Mouse (Mus musculus) liver, embryonic 14.5 days (tissue): ENCODE results near the gene Cela1. TPM values are rescaled to one million over a fixed set of nuclear protein-coding genes. Genes with fewer than 3 reads are reported as not detected.

Source experiments
- ATAC-seq: fragments of 200-750 bp; cut with Nextera tagmentation; 2 replicates; pipeline ENCODE4 v1.8.0; 2017; ENCODE audit warnings: moderate number of reproducible peaks, mild to moderate bottlenecking, moderate library complexity; ENCODE audit not compliant: insufficient read depth
- DNase-seq, 3 experiments: peaks; one replicate each; pipeline ENCODE4 v3.0.0-alpha.2; 2012 to 2013; ENCODE audit warnings: low read depth in 3 of 3, low spot score in 3 of 3
- H3K27ac ChIP-seq: fragments of 300-500 bp; sonication (generic); 2 replicates; pipeline ENCODE4 v1.5.1; 2014; ENCODE audit warnings: moderate library complexity, mild to moderate bottlenecking, control low read depth, inconsistent platforms
- H3K27me3 ChIP-seq: fragments of 300-500 bp; sonication (generic); 2 replicates; pipeline ENCODE4 v1.6.1; 2014; ENCODE audit warnings: mild to moderate bottlenecking, low read length, moderate library complexity; ENCODE audit not compliant: control insufficient read depth, insufficient read depth
- H3K36me3 ChIP-seq: fragments of 300-500 bp; sonication (generic); replicated peaks from 2 replicates; pipeline ENCODE4 v1.6.1; 2014; ENCODE audit warnings: low read depth; ENCODE audit not compliant: control insufficient read depth, insufficient read depth
- H3K4me1 ChIP-seq, 2 experiments: fragments of 200-500 bp in 1 of 2; fragments of 300-500 bp in 1 of 2; sonication (generic) in 1 of 2; replicated peaks; 2 replicates each; pipeline ENCODE4 v1.6.1; 2012 to 2014; ENCODE audit warnings: antibody characterized with exemption in 1 of 2, inconsistent platforms in 1 of 2, low read length in 1 of 2; ENCODE audit not compliant: control insufficient read depth in 2 of 2, insufficient read depth in 2 of 2
- H3K4me2 ChIP-seq: fragments of 300-500 bp; sonication (generic); 2 replicates; pipeline ENCODE4 v1.6.1; 2014; ENCODE audit warnings: low read depth, mild to moderate bottlenecking, control low read depth, moderate library complexity
- H3K4me3 ChIP-seq, 2 experiments: fragments of 200-500 bp in 1 of 2; fragments of 300-500 bp in 1 of 2; sonication (generic) in 1 of 2; 2 replicates each; pipeline ENCODE4 v1.5.1; 2012 to 2014; ENCODE audit warnings: low read depth in 2 of 2, low read length in 2 of 2, mild to moderate bottlenecking in 2 of 2, control low read depth in 1 of 2, inconsistent platforms in 1 of 2, moderate library complexity in 1 of 2; ENCODE audit not compliant: insufficient read depth in 1 of 2
- H3K9ac ChIP-seq: fragments of 300-500 bp; sonication (generic); replicated peaks from 2 replicates; pipeline ENCODE4 v1.6.1; 2014; ENCODE audit warnings: mild to moderate bottlenecking, control low read depth, moderate library complexity
- H3K9me3 ChIP-seq: fragments of 300-500 bp; sonication (generic); 2 replicates; pipeline ENCODE4 v1.6.1; 2016; ENCODE audit warnings: low read length, mixed read lengths; ENCODE audit not compliant: control insufficient read depth
- CTCF ChIP-seq: IDR thresholded peaks from 2 replicates; pipeline ENCODE4 v1.5.1; 2016; ENCODE audit warnings: antibody characterized with exemption, low read depth, control low read depth
- EP300 ChIP-seq: IDR thresholded peaks from 2 replicates; pipeline ENCODE4 v1.6.1; 2016; ENCODE audit warnings: antibody characterized with exemption, low read depth
- WGBS: fragments of 180-500 bp; shearing (Covaris S2); extraction: QIAGEN DNeasy Blood & Tissue Kit; methylation state at CpG from one replicate; pipeline ENCODE4 v1.1.7; 2014; ENCODE audit not compliant: insufficient replicate concordance; 5-methylcytosine and 5-hydroxymethylcytosine counted together
- polyA plus RNA-seq, 2 experiments: library from polyadenylated mRNA; depleted of rRNA in 1 of 2; stranded (reverse) in 1 of 2; unstranded in 1 of 2; fragments of >200 nt; fragmentation: Nextera tagmentation in 1 of 2; extraction: Ambion mirVana in 1 of 2; gene quantifications; 2 replicates each; pipeline versions ENCODE4 v1.2.1 to v1.2.3; 2012 to 2014

Cela1 gene
- polyA plus RNA-seq, 2 experiments, result 8.1 to 13.8 TPM

- no peak for TF ChIP-seq EP300
- TF ChIP-seq CTCF, result no peak
- DNase-seq (no peak), ATAC-seq (no peak)
- Histone ChIP-seq H3K4me3 (no peak overlapping the region), H3K9me3 (no peaks in the 10 kb centered on the region), H3K36me3 (no peaks in the 10 kb centered on the region), H3K9ac (no peak overlapping the region), H3K4me2 (no peak overlapping the region), H3K27me3 (peaks cover 3% of the 10 kb centered on the region), H3K27ac (no peak overlapping the region), H3K4me1 (no peaks in the 10 kb centered on the region)
- 47% methylated on average over 6 of the region's 6 CpGs for WGBS
Measured at GRCm38 (mm10) chr15:100722564-100722963, 34.8 kb upstream of the Cela1 start.

- DNase-seq, result no peak
- Histone ChIP-seq H3K36me3 (no peaks in the 10 kb centered on the region), H3K4me1 (no peaks in the 10 kb centered on the region), H3K4me2 (no peak overlapping the region), H3K27me3 (no peaks in the 10 kb centered on the region), H3K9ac (no peak overlapping the region), H3K9me3 (no peaks in the 10 kb centered on the region), H3K27ac (no peak overlapping the region), H3K4me3 (no peak overlapping the region)
- ATAC-seq, result no peak
- TF ChIP-seq CTCF (no peak), EP300 (no peak)
- 35% methylated on average over 4 of the region's 4 CpGs for WGBS
Measured at GRCm38 (mm10) chr15:100722026-100722425, 34.3 kb upstream of the Cela1 start.

- ATAC-seq, result no peak
- H3K4me2 ChIP-seq, result no peak overlapping the region
- 77% methylated on average over 5 of the region's 5 CpGs for WGBS
- no peaks in the 10 kb centered on the region for H3K4me1 ChIP-seq
- H3K4me3 ChIP-seq, result no peak overlapping the region
- H3K27me3 ChIP-seq, result no peaks in the 10 kb centered on the region
- no peak overlapping the region for H3K9ac ChIP-seq
- TF ChIP-seq EP300 (no peak), CTCF (peak; percentile 30)
- no peaks in the 10 kb centered on the region for H3K36me3 ChIP-seq
- H3K27ac ChIP-seq, result no peak overlapping the region
- DNase-seq, result no peak
- H3K9me3 ChIP-seq, result no peaks in the 10 kb centered on the region
Measured at GRCm38 (mm10) chr15:100721445-100721844, 33.7 kb upstream of the Cela1 start.

- no peaks in the 10 kb centered on the region for H3K36me3 ChIP-seq
- TF ChIP-seq CTCF (no peak), EP300 (no peak)
- no peaks in the 10 kb centered on the region for H3K27me3 ChIP-seq
- 71% methylated on average over 10 of the region's 10 CpGs for WGBS
- ATAC-seq, result no peak
- H3K9ac ChIP-seq, result no peak overlapping the region
- H3K4me1 ChIP-seq, result no peaks in the 10 kb centered on the region
- no peak overlapping the region for H3K27ac ChIP-seq
- no peak overlapping the region for H3K4me3 ChIP-seq
- H3K4me2 ChIP-seq, result no peak overlapping the region
- no peak for DNase-seq
- H3K9me3 ChIP-seq, result no peaks in the 10 kb centered on the region
Measured at GRCm38 (mm10) chr15:100720066-100720465, 32.3 kb upstream of the Cela1 start.

GRCm38 (mm10) chr15:100719217-100719616, 31.5 kb upstream of the Cela1 start:
- Histone ChIP-seq H3K27me3 (no peaks in the 10 kb centered on the region), H3K27ac (no peak overlapping the region), H3K9me3 (no peaks in the 10 kb centered on the region), H3K36me3 (no peaks in the 10 kb centered on the region), H3K4me1 (no peaks in the 10 kb centered on the region), H3K4me2 (no peak overlapping the region), H3K4me3 (no peak overlapping the region), H3K9ac (no peak overlapping the region)
- DNase-seq (no peak), ATAC-seq (no peak)
- 82% methylated on average over 5 of the region's 5 CpGs for WGBS
- TF ChIP-seq EP300, result no peak
- no peak for TF ChIP-seq CTCF
